Mouse (Mus musculus) thymus, adult 2 months (tissue): Measurements from ENCODE around the gene Bri3bp. TPM values are rescaled to one million over a fixed set of nuclear protein-coding genes. Genes with fewer than 3 reads are reported as not detected.

Source experiments
- DNase-seq: peaks from one replicate; pipeline ENCODE4 v3.0.0; 2021
- H3K27ac ChIP-seq: fragments of 200-500 bp; 2 replicates; pipeline ENCODE4 v1.5.1; 2012; ENCODE audit warnings: low read length, control low read depth; ENCODE audit not compliant: control insufficient read depth, insufficient read depth
- H3K27me3 ChIP-seq: fragments of 200-500 bp; 2 replicates; pipeline ENCODE4 v1.6.1; 2012; ENCODE audit warnings: mild to moderate bottlenecking, low read length, moderate library complexity, mixed read lengths; ENCODE audit not compliant: control insufficient read depth, insufficient read depth
- H3K36me3 ChIP-seq: fragments of 200-500 bp; 2 replicates; pipeline ENCODE4 v1.6.1; 2012; ENCODE audit warnings: mild to moderate bottlenecking, low read length, moderate library complexity; ENCODE audit not compliant: control insufficient read depth, insufficient read depth
- H3K4me1 ChIP-seq: fragments of 200-500 bp; replicated peaks from 2 replicates; pipeline ENCODE4 v1.6.1; 2012; ENCODE audit warnings: low read length; ENCODE audit not compliant: control insufficient read depth, insufficient read depth
- H3K4me3 ChIP-seq: fragments of 200-500 bp; 2 replicates; pipeline ENCODE4 v1.5.1; 2012; ENCODE audit warnings: mild to moderate bottlenecking, low read length, control low read depth, moderate library complexity; ENCODE audit not compliant: control insufficient read depth, insufficient read depth
- CTCF ChIP-seq: fragments of 200-500 bp; IDR thresholded peaks from 2 replicates; pipeline ENCODE4 v1.5.1; 2012; ENCODE audit warnings: mild to moderate bottlenecking, control low read depth, low read length, moderate library complexity, borderline replicate concordance; ENCODE audit not compliant: control insufficient read depth, poor library complexity, insufficient read depth; ENCODE audit errors: extremely low read depth
- POLR2A ChIP-seq: fragments of 200-500 bp; IDR thresholded peaks from 2 replicates; pipeline ENCODE4 v1.6.1; 2012; ENCODE audit warnings: mild to moderate bottlenecking, low read length, control low read depth, moderate library complexity; ENCODE audit not compliant: control insufficient read depth, poor library complexity, insufficient read depth; ENCODE audit errors: extremely low read depth
- WGBS: fragments of 180-500 bp; shearing (Covaris S2); methylation state at CpG from one replicate; pipeline ENCODE4 v1.1.7; 2018; 5-methylcytosine and 5-hydroxymethylcytosine counted together
- polyA plus RNA-seq: library from polyadenylated mRNA; depleted of rRNA; stranded (reverse); fragments of >200 nt; gene quantifications from 2 replicates; pipeline ENCODE4 v1.2.3, GENCODE M21; 2012

Gene Bri3bp
- polyA plus RNA-seq, 1 experiment = 22.7 TPM

DNA sequence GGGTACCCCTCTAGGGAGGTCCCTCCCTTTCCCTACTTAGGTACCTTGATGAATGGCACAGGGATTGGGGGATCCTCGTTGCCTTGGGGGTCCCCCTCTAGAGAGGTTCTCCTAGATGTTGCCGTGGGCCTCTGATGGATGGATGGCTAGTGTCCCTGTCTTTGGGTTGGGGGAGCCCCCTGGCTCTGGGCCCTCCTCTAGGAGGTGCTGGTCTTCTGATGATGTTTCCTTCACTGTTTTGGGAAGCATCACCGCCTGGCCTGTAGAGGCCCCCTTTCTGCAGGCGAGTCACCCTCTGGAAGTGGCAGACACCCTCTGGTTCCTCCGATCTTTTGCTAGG lies 34.9 kb downstream of the Bri3bp start:
- TF ChIP-seq POLR2A (no peak), CTCF (no peak)
- no peak for DNase-seq
- Histone ChIP-seq H3K27me3 (no peaks in the 10 kb centered on the region), H3K27ac (no peak overlapping the region), H3K4me3 (peak overlapping the region; percentile 62), H3K4me1 (peaks cover 17% of the 10 kb centered on the region), H3K36me3 (no peaks in the 10 kb centered on the region)
- WGBS = 34% methylated on average over 5 of the region's 5 CpGs

GRCm38 (mm10) chr5:125476799-125477198 lies 35.4 kb downstream of the Bri3bp start:
- WGBS = 77% methylated on average over 7 of the region's 7 CpGs
- no peak overlapping the region for H3K27ac ChIP-seq
- H3K4me1 ChIP-seq = peaks cover 17% of the 10 kb centered on the region
- TF ChIP-seq POLR2A (no peak), CTCF (no peak)
- H3K4me3 ChIP-seq = 0 out of 2 replicates have a peak overlapping the region, but pooled peaks have one; percentile 62
- H3K27me3 ChIP-seq = no peaks in the 10 kb centered on the region
- no peak for DNase-seq
- no peaks in the 10 kb centered on the region for H3K36me3 ChIP-seq

- Histone ChIP-seq H3K4me3 (no peak overlapping the region), H3K4me1 (peaks cover 17% of the 10 kb centered on the region), H3K27ac (no peak overlapping the region), H3K27me3 (no peaks in the 10 kb centered on the region), H3K36me3 (no peaks in the 10 kb centered on the region)
- 91% methylated on average over 7 of the region's 7 CpGs for WGBS
- TF ChIP-seq POLR2A (no peak), CTCF (no peak)
- no peak for DNase-seq
These were observed 36.2 kb downstream of the Bri3bp start for GRCm38 (mm10) chr5:125477533-125477932.

GRCm38 (mm10) chr5:125478037-125478436 lies 36.7 kb downstream of the Bri3bp start:
- DNase-seq = no peak
- Histone ChIP-seq H3K4me3 (no peak overlapping the region), H3K4me1 (peaks cover 17% of the 10 kb centered on the region), H3K27me3 (no peaks in the 10 kb centered on the region), H3K36me3 (no peaks in the 10 kb centered on the region), H3K27ac (no peak overlapping the region)
- TF ChIP-seq POLR2A (no peak), CTCF (no peak)
- 54% methylated on average over 7 of the region's 7 CpGs for WGBS

DNA sequence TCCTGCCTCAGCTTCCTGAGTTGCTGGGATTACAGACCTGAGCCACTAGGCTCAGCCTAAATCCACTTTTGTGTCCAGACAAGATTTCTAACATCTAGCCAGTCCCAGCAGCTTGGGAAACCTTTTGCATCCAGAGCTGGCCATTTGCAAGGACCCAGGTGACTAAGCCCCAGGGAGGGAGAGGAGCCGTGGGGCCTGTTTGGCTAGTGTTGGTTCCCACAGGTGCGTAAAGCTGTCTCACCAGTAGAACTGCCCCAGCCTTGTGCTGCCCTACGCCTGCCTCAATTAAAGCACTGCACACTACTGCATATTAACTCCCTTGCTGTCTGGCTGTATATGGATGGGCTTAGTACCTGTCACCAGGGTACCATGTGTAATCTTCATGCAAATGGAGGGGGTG lies 38.0 kb downstream of the Bri3bp start:
- Histone ChIP-seq H3K4me1 (peaks cover 17% of the 10 kb centered on the region), H3K27me3 (no peaks in the 10 kb centered on the region), H3K27ac (no peak overlapping the region), H3K4me3 (no peak overlapping the region), H3K36me3 (peaks cover under 1% of the 10 kb centered on the region; the same call in 1 of the 2 replicates)
- DNase-seq = no peak
- 98% methylated on average over 3 of the region's 3 CpGs for WGBS
- no peak for TF ChIP-seq POLR2A
- no peak for TF ChIP-seq CTCF

GRCm38 (mm10) chr5:125480434-125481231 lies 39.3 kb downstream of the Bri3bp start:
- Histone ChIP-seq H3K4me3 (no peak overlapping the region), H3K27me3 (no peaks in the 10 kb centered on the region), H3K36me3 (peaks cover 4% of the 10 kb centered on the region), H3K27ac (no peak overlapping the region), H3K4me1 (peaks cover 17% of the 10 kb centered on the region)
- no peak for DNase-seq
- 93% methylated on average over 11 of the region's 11 CpGs for WGBS
- TF ChIP-seq POLR2A (no peak), CTCF (no peak)
